Mouse (Mus musculus): ENCODE results near the gene Amigo2.
"Not testable (repeated sequence)": the region's sequence is repeated elsewhere in the genome, so short reads cannot be mapped to it uniquely, and the experiment has no call there.

The Amigo2 gene

DNA sequence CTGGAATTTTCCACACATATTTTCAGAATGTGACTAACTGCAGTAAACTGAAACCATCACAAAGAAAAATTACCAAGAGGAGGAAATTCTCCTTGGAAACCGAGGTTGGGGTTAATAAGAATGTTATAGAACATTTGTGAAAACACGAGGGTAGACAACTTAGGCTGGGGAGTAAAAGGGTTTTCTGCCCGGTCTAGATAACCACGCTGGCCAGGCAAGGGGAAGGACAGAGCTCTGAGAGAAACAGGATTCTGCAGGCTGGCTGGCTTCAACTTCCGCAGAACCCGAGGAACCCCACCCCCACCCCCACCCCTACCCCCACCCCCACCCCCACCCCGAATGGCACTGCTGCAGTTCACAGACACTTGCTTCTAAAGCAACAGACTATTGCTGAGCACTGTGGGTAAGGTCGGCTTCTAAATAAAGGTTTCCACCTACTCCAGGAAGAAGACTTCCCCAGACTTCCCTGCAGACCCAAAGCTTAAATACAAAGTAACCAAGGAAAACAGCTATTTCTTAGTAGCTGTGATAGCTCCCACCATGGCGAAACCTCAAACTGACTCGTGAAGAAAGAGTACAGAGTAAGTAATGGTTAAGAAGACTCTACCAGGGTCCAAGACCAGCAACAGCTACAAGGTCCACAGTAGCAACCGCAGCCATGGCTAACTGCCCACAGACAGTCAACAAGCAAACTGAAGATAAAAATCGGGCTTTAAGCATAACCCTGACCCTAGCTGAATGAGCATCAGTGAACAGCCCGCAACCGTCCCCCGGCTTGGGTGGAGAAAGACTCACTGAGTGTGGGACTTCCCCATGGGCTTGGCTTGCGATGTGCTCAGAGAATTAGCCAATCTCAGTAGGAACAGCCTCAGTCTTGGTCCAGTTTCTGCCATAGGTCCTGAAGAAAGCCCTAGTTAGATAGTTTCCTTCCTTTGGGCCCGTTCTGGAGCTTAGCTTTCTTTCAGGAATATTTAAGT, 34.3 kb downstream of the Amigo2 start:
- no peak for DNase-seq

DNA sequence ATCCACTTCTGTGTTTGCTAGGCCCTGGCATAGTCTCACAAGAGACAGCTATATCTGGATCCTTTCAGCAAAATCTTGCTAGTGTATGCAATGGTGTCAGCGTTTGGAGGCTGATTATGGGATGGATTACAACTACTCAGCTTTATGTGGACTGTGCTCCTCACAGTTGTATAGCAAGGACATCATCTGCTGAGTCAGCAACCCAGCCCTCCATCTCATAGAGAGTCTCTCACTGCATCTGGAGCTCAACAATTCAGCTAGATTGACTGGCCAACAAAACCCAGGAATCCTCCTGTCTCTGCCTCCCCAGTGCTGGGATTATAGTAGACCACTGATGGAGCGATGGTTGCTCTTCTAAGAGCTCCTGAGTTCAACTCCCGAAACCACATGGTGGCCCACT, 37.3 kb downstream of the Amigo2 start:
- DNase-seq: not testable (repeated sequence)

DNA sequence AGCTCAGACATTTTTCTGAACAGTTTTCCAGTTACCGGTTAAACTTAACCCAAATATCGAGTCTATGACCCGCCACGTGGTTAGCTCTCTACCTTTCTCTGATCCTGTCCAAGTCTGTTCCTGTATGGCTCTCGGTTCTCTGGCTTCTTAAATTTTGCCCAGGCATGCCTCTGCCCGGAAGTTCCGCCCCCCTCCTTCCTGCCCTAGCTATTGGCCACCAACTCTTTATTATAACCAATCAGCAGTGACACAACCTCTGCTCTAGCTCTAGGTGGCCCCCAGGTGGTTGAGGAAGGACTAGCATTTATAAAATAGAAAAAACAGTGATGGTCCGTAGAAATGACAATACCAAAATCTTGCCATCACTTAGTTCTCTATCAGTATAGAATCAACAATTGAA, 40.6 kb downstream of the Amigo2 start:
- DNase-seq: no peak

DNA sequence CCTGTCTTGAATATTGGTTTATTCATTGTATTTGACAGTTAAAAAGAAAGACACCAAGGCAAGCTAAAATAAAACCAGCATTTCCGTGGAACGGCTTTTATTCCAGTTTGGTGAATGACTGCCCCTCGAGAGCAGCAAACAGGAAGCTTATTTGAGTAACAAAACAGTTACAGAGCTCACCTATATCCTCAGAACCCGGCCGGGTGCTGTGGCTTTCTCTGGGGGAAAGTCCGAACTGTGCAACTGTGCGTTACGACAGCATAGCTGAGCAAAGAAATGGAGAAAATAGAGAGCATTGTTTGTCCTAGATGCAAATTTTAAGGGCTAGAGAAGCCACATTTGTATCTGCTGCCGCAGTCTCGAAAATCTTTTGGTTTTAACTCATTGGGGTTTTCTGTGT, 41.3 kb downstream of the Amigo2 start:
- DNase-seq: no peak

DNA sequence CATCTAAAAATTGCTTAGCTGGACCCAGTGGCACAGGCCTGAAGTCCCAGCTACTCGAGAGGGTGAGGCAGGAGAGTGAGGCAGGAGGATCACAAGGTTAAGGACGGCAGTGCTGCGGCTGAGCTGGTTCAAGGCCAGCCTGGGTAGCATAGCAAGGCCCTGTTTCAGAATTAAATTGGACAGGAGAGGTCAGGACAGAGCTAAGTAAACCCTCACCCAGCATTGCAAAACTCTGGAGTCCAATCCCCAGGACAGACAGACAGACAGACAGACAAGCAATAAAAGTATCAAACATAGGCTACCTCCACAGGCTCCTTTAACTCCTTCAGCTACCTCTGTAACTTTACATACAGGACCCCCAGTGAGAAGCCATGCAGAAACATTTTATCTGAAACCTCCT, 42.2 kb downstream of the Amigo2 start:
- no peak for DNase-seq

DNA sequence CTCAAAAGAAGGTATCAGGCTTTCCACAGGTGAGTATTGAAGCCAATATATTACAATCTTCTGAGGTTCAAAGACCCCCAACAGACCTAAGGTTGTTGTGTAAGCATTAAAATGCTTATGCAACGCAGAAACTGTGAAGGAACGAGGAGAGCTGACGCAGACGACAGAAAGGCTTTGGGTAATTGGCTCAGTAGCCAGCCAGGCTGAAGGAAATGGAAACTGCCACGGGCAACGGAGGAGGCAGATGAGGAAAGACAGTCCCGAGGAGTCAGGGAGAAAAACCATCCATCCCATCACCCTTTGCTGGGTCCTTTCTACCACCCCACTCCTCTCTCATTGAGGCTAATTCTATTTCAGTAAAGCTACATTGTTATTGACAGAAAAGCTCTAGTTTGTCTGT, 50.4 kb downstream of the Amigo2 start:
- no peak for DNase-seq

DNA sequence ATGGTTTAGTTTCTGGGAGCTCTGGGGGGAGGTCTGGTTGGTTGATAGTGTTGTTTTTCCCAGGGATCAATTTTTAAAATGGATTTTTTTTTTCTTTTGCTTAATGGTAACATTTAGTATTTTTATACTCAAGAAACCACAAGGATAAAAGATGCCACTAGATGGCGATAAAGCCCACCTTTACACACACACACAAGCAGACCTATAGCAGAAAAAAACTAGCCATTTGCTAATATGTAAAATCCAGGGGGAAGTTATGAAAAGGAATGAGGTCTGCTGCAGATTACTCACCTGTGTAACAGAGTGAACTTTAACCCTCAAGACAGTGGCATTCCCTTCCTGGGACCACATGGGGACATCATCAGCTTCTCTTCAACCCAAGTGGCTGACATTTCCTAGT, 51.5 kb downstream of the Amigo2 start:
- DNase-seq: peak; percentile 67
